Mouse (Mus musculus) testis, adult 10 weeks (tissue): ENCODE measurements around the gene Adamts9. TPM values are rescaled to one million over a fixed set of nuclear protein-coding genes. Genes with fewer than 3 reads are reported as not detected.

ENCODE experiments used
- polyA plus RNA-seq: library from polyadenylated mRNA; stranded (reverse); fragments of 350-450 nt; fragmentation: Illumina TruSeq; extraction: RNeasy Lipid Tissue Mini Kit (QIAGEN cat#74804); gene quantifications from one replicate; pipeline ENCODE4 v1.2.3, GENCODE M21; 2014; ENCODE audit warnings: low read depth, low replicate concordance

Gene Adamts9
- 2.5 TPM for polyA plus RNA-seq

DNA sequence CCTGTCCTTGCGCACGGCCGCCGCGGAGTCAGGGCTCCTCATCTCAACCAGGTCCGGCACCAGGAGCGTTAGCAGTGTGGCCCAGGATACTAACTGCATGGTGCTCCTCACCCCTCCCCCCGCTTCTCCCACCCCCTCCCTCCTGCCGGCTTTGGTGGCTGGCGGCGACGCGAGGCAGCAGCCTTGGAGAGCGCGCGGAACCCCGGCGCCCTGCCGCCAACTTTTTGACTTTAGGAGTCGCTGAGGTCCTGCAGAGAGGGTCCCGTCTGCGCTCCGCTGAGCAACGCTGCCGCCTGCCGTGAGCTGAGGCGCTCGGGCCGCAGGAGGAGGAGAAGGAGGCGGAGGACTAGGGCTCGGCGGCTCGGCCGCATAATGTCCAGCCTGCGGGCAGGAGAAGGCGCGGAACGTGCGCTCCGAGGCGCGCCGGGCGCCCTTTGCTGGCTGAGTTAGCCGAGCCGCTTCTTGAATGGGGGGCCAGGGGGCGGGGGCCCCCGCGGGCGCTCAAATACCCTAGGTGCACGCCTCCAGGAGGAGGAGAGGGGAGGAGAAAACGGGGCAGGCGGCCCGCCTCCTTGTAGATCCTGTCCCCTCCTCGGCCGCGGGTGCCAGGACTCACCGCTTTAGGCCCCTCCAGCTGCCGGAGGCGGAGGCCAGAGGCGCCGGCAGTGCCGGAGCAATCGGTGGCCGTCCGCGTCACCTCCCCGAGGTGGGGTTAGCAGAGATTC is at the start of gene Adamts9:
Gene Adamts9, minus strand, starts transcription at position 436 of the 725 bp plus-strand sequence.

DNA sequence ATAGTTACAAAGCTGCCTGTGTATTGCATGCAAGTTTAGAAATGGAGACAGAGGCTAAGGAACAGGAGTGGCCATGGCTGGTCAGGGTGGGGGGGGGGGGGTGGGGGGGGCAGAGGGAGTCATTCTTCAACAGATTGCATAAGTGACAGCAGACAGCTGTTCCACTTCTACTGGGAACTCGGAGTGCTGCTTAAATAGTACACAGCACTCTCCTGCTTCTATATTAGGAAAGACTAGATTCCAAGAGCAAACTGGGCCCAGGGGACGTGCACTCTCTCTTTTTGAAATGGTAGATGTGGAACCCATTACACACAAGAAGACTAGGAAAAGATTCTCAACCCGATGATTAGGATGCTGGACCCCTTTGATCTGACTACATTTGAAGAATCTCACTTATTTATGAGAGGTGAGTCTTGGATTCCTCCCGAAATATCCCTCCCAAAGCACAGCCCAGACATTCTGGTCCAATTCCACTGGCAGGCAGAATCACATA is 74.2 kb downstream of the Adamts9 start, which contains the start of gene Gm15737:
Gene Gm15737, plus strand, starts transcription at position 269 of the 493 bp plus-strand sequence.

DNA sequence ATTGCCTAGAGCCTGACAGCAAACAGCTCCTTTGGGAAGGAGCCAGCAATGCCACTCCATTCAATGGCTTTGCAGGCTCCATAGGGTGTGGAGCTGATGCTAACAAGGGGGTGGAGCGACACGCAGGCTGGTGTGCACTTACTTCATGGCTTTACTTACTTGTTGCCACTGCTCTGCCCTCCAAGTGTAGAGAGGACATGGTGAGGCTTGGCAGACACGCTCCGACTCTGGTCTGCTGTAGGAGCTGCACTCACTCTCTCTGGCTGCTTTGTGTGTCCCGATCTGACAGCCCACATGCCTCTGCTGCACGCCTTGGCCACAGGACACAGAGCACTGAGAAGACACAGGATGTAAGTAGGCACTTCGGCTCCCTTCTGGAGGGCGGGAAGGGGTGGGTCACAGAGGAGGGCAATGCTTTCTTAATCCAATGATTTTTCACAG is 127.0 kb downstream of the Adamts9 start, which contains the start of gene A730049H05Rik:
Gene A730049H05Rik, plus strand, starts transcription at position 168 of the 441 bp plus-strand sequence.

Other genes with a start within 250 kb of the Adamts9 start
- gene Prickle2, start 237.3 kb downstream of the Adamts9 start, polyA plus RNA-seq, result 1.3 TPM
- gene A730049H05Rik, start 127.0 kb downstream of the Adamts9 start, polyA plus RNA-seq, result 0.18 TPM
- gene Gm15737, start 74.1 kb downstream of the Adamts9 start, polyA plus RNA-seq, result not detected